Mouse (Mus musculus) layer of hippocampus, adult 8-10 months (tissue): Measurements from ENCODE around the gene Cbfa2t3. TPM values are rescaled to one million over a fixed set of nuclear protein-coding genes. Genes with fewer than 3 reads are reported as not detected.

Source experiments
- DNase-seq, 2 experiments: peaks; one replicate each; pipeline ENCODE4 v3.0.0; 2022; ENCODE audit warnings: low spot score in 2 of 2
- total RNA-seq, 4 experiments: library from RNA; stranded (reverse); gene quantifications; 2 replicates each; pipeline ENCODE4 v1.2.4; 2022

Gene Cbfa2t3
- total RNA-seq = 10 to 100 TPM; 30.0 to 39.0 (median 37.0) TPM

DNA sequence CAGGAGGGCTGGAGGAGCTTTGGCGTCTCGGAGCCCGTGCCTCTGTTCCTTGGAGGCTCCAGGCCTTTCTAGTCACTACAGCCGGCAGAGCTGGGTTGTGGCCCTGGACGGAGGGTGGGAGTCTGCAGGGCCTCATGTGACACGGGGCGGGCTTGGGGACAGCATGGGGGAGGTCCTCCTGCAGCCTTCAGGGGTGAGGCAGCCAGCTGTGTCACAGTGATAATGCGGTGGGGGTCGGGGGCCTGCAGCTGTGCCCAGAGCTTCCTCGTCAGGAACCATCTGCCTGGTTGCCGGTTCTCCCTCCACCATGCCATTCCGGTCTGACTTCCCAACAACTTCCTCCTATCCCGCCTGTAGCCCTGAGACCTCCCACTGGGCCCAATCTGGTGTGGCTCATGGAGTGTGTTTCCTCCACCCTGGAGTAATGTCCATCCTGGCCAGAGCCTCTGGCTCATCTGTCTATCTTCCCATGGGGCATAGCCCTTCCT lies at the start of gene Cbfa2t3:
Cbfa2t3 (minus strand) TSS at position 105 of the 488 bp plus-strand sequence.
- no peak for DNase-seq

GRCm38 (mm10) chr8:122747825-122748224 lies 48.9 kb upstream of the Cbfa2t3 start:
- DNase-seq = no peak

GRCm38 (mm10) chr8:122746439-122746838 lies 47.5 kb upstream of the Cbfa2t3 start:
- no peak for DNase-seq

- no peak for DNase-seq
Observed at GRCm38 (mm10) chr8:122745750-122746275, 46.9 kb upstream of the Cbfa2t3 start.

- no peak for DNase-seq
Observed at GRCm38 (mm10) chr8:122745022-122745749, 46.3 kb upstream of the Cbfa2t3 start.

- no peak for DNase-seq
Observed at GRCm38 (mm10) chr8:122742471-122742870, 43.6 kb upstream of the Cbfa2t3 start.

DNA sequence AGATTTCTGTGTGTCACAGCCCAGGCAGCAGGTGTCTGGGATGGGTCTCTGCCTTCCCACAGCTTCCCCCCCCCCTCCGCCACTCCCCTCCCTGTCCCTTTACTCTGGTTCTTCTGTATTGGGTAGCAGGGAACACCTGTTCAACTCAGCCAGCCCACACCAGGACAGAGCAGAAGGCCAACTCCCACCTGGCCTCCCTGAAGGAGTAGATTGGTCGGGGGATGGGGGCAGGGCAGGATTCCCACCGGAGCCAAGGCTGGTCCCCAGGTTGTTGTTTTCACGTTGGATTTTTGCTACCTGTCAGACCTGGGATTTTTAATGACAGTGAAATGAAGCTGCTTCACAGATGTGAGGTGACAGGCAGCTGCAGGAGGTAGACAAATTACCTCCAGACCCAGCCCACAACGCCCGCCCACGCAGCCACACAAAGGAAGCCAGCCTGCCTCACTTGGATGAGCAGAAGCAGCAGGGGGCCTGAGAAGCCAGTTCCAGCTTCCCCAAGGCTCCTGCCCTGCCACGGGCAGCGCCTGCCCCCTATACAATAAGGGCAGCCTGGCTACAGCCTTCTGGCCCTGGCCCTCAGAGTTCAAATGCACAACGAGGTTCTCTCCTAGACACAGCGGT lies 40.3 kb upstream of the Cbfa2t3 start:
- no peak for DNase-seq

GRCm38 (mm10) chr8:122737886-122738285 lies 39.0 kb upstream of the Cbfa2t3 start:
- DNase-seq = no peak

- no peak for DNase-seq
Observed at GRCm38 (mm10) chr8:122737071-122737470, 38.2 kb upstream of the Cbfa2t3 start.

- DNase-seq = no peak
Observed at GRCm38 (mm10) chr8:122736623-122737022, 37.7 kb upstream of the Cbfa2t3 start.

DNA sequence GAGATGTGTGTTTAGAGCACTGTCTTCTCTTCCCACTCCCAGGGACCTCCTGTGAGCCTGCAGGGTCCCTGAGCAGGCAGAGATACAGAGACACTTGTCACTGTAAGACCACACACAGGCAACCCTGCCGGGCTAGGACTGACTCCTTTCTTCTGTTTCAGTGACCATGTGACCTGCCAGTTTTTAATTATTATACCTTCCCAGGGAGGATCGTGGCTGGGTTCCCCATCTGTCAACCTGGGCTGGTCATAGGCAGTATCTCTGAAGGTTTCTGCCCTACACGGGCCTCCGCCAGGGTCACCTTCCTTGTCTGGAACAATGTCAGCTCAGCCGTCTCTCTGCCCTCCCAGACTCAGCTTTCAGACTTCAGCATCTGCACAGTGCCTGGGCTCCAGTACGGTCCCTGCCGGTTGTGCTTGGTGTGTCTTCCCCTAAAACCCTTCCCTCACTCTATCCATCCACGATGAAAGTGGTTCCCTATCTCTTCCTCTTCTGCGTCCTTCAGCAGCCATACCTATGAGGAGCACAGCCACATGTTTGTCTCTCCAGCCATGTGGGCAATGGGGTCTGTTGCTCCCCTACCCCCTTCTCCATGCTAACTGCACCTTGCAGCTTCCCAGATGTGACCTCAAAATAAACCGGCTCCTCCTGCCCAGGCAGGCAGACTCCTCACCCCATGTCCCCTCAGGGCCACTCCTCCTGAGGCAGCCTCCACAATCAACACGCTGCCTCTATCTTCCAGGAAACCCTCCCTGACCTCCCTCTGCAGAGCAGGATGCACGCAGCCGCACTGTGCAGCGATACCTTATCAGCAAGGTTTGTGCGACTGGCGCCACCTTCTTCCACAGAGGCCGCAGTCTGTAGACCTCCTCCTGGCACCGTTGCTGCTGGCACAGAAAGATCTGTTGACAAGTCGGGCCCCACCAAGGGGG lies 36.9 kb upstream of the Cbfa2t3 start:
- no peak for DNase-seq

DNA sequence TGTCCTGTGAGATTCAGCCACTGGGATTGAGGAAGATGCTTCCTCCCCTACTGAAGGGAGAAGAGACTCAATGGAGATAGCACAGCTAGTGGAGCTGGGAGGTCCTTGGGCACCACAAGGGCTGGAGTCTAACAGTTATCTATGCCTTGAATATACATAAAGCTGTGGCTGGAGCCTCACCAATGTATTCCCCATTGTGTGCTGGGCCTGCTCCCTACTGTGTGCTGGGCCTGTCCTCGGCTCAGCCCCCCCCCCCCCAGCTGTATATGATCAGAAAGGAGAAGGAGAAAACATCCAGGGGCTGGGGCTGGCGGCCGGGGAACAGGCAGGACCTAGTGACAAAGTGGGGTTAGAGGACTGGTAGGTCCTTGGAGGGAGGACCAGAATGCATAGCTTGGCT lies 36.2 kb upstream of the Cbfa2t3 start:
- no peak for DNase-seq

DNA sequence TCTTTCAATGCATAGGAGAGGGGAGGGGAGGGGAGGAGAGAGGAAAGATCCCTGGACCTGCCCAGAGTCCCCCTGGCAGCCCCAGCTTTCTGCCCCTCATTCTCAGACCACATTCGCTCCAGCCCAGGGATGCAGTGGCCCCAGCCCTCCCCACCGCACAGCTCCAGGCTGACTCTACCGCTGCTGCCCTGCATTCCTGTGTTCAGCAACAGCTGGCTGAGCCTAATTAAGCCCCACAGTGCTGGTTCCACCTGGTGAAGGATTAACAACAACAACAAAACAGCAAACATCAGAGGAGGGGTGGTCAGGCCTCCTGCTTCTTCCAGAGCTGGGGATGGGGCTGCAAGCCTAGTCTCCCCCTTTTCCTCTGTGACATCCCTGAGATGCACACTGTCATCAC lies 29.7 kb upstream of the Cbfa2t3 start:
- DNase-seq = no peak

DNA sequence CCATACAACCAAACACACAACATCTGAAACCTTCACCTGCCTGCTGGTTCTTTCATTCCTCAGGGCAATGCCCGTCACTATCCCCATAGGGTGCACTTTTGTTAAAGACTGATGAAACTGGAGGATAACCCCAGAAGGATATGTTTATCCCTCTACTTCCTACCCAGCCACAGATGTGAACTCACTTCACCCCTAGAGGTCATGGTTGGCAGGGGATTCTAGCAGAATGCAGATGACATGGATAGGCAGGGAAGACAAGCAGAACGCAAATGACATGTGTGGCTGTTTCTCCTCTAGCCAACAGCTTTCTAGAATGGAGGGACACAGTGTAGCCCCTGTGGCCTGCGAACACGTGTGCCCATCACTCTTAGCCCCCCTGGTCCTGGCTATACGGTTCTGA lies 28.5 kb upstream of the Cbfa2t3 start:
- DNase-seq = no peak

DNA sequence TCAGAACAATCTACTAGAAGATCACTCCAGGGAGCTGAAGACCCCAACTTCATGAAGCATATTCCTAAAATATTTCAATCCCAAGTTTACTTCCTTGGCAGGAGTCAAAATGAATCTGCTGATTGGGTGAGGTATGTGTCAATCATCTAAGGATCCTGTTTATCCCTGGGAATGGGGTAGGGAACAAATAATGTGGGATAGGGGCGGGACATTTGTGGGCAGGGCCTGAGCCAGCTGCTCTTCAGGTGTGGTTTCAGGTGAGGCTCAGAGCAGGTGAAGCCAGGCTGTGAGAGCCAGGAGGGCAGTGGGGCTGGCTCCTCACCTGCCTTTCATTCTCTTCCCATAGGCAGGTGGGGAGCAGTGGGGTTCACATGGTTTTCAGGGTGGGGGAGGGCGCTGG lies 27.9 kb upstream of the Cbfa2t3 start:
- no peak for DNase-seq

DNA sequence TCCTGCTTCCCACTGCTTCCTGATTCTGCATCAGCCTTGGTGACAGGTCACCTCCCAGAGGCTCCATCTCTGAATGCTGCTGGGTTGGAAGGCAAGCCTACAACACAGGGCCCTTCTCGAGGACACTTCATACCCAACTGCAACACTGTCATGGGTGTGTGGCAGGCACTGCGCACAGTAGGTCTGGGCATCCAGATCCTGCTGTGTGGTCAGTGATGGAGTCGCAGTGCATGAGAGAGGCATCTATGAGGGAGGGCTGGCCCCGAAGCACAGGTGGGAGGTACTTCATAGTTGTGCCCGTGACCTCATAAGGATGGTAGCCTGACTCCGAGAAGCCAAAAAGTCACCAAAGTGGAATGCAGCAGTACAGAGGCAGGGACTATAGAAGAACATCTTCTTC lies 26.3 kb upstream of the Cbfa2t3 start:
- DNase-seq = no peak

DNA sequence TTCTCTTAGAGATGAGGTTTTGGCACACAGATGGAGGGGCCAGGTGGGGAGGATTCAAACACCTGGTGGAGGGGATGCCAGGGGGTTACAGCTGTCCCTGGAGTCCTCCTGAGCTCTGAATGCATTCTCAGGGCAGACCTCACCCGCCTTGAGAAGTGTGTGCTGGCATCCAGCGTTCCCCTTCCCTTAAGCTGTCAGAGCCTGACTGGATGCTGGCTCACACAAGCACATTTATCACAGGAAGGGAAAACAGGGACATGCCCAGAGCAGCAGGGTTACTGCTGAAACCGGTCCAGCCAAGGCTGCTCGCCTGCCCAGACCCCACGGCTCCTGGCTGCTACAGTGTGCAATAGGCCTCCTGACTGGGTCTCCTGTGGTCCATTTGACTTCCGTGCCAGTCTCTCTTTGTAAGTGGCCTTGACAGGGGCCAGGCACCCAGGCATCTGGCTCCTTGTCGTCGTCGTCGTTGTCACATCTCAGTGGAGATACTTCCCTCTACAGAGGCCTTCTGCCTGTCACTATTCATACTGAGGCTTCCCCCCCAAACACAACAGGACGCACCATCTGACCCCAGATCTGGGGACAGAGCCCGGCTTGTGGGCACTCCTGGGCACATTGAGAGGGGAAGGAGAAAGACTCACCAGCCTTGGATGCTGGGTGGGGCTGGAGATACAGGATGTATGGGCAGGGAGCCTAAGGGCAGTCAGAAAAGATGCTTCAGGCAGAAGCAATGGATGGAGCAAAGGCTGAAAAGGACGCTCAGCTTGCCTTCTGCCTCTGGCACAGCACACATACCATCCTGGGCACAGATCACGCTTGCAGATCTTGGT lies 22.1 kb upstream of the Cbfa2t3 start:
- DNase-seq = no peak

- no peak for DNase-seq
Observed at GRCm38 (mm10) chr8:122720070-122720729, 21.3 kb upstream of the Cbfa2t3 start.

- no peak for DNase-seq
Observed at GRCm38 (mm10) chr8:122719500-122720065, 20.7 kb upstream of the Cbfa2t3 start.
